Mouse (Mus musculus) testis, postnatal 10 days (tissue): ENCODE measurements around the gene Ephx1.
"Not testable (repeated sequence)": the region's sequence is repeated elsewhere in the genome, so short reads cannot be mapped to it uniquely, and the experiment has no call there.

Experiments used
- DNase-seq: peaks from one replicate; pipeline ENCODE4 v3.0.0; 2021; ENCODE audit warnings: low spot score

The Ephx1 gene

DNA sequence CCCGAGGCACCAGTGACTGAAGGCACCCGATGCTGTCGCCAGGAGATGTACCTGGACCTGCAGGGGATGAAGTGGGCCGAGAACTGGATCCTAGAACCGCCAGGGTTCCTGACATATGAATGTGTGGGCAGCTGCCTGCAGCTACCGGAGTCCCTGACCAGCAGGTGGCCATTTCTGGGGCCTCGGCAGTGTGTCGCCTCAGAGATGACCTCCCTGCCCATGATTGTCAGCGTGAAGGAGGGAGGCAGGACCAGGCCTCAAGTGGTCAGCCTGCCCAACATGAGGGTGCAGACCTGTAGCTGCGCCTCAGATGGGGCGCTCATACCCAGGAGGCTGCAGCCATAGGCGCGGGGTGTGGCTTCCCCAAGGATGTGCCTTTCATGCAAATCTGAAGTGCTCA lies 83.1 kb downstream of the Ephx1 start:
- DNase-seq: not testable (repeated sequence)

DNA sequence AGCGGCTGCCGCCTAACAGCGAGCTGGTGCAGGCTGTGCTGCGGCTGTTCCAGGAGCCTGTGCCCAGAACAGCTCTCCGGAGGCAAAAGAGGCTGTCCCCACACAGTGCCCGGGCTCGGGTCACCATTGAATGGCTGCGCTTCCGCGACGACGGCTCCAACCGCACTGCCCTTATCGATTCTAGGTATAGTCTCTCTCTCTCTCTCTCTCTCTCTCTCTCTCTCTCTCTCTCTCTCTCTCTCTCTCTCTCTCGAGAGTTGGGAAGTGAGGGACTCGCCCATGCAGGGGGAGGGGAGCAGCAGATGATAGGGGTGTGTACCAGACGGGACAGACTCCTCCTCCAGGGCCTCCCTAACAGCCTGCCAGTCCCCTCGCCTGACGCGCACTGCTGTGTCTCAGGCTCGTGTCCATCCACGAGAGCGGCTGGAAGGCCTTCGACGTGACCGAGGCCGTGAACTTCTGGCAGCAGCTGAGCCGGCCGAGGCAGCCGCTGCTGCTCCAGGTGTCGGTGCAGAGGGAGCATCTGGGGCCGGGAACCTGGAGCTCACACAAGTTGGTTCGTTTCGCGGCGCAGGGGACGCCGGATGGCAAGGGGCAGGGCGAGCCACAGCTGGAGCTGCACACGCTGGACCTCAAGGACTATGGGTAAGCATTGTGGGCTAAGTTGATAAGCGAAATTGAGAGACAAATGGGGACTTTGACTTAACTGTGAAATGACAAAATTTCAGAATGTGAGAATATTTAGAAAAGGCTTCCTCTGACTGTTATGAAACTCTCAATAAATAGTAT lies 83.9 kb downstream of the Ephx1 start:
- peak; percentile 63 for DNase-seq

DNA sequence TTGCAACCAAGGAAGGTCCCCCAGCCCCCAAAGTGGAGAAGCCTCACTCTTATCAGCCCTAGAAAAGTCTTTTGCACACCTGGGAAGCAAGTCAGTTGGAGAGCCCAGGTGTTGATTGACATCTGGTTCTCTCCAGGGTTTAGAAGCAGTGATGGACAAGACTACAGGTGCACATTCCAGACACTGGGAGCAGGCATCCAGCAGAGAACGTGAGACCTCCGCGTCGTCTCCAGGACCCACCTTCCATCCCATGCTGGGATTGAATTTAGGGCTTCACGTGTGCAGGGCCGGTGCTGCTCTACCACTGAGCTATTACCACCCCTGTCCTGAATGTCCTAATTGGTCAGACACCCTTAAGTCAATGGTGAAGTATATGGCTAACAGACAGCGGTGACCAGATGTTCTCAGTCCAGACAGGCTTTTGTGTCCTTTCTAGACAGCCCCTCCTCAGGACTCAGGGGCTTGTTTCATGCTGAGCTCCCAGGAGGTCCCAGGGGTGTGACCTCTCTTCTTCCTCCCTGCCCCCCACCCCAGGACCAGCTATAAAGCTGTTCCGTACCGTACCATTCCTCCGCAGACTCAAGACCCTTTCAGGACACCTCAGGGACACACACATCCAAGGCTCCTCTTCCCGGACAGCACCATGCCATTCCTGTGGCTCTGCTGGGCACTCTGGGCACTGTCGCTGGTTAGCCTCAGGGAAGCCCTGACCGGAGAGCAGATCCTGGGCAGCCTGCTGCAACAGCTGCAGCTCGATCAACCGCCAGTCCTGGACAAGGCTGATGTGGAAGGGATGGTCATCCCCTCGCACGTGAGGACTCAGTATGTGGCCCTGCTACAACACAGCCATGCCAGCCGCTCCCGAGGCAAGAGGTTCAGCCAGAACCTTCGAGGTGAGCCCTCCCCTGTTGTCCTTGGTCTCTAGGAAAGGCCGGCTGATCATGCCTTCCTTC lies 86.0 kb downstream of the Ephx1 start, which contains the start of gene Lefty1:
TSS of gene Lefty1 (plus strand) at position 556 of the 953 bp plus-strand sequence.
- DNase-seq: no peak

DNA sequence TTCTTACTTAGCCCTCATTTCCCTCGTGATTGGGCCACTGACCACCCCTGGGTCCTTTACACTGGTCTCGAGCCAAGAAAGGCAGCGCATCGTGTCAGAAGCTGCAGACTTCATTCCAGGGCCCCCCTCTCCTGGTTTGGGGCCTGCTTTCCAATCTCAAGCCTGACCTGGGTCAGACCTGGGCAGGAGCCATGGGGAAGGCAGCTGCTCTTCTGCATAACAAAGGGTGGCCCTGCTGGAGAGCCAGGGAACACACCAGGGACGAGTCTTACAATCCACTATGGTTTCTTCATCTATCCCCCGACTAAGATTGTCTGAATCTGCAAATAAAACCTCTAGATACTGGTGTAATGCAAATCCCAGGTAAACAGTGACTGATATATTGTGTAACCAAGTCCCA lies 87.0 kb downstream of the Ephx1 start:
- no peak for DNase-seq

DNA sequence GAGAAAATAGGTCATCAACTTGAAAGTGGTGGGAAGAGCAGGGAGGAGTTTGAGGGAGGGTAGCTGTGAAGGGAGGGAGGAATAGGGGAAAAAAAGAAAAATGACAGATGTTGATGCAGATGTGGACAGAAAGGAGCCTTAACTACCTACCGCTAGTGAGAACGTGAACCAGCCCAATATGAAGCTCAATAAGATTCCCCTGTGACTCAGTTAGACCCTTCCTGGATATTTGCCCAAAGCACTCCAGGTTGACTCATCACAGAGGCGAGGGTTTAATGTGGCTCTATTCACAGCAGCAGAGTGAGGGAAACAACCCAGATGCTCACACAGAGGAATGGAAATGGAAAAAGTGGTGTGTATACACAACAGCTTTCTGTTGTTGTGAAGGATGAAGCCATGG lies 89.6 kb downstream of the Ephx1 start:
- DNase-seq: no peak

DNA sequence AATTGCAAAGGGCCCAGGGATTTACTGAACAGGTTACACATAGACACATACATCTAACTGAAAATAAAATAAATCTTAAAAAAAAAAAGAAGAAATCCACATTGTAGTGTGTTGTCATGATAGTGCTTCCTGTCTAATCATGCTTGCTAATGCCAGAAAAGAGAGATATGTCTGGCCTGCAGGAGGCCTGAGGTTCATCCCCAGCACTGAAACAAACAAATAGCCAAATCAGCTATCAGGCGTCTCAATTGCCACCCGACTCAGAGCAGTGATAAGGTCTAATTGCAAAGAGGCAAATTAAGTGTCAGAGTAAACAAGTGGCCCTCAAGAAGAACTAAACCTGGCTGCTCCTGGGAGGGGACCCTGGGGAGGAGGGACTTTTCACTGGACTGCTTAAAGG lies 91.1 kb downstream of the Ephx1 start:
- no peak for DNase-seq

DNA sequence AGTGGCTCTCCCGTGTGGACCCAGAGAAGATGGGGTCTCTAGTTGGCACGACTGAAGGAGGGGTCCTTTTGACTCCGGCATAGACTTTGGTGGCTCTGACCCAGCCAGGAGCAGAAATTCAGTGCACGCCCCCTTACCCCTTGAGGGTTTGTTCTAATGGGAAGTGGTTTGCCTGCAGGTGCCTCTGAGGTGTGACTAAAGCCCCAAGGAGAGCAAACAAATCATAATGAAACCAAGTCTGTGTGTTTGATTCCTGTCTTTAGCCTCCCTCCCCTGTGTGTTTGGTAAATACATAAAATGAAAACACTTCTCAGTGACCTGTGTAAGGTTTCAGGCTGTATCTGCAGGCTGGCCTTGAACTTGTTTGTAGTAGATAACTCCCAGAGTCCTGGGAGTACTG lies 94.4 kb downstream of the Ephx1 start:
- DNase-seq: no peak
